Mouse (Mus musculus): ENCODE results near the gene Snrpg.
A peak's percentile ranks its signal among the peaks of the same experiment; 100 is the strongest.

The Snrpg gene

GRCm38 (mm10) chr6:86398986-86399385 lies 27.9 kb downstream of the Snrpg start:
- DNase-seq (ENCODE audit: extremely low spot score, low spot score): no peak

DNA sequence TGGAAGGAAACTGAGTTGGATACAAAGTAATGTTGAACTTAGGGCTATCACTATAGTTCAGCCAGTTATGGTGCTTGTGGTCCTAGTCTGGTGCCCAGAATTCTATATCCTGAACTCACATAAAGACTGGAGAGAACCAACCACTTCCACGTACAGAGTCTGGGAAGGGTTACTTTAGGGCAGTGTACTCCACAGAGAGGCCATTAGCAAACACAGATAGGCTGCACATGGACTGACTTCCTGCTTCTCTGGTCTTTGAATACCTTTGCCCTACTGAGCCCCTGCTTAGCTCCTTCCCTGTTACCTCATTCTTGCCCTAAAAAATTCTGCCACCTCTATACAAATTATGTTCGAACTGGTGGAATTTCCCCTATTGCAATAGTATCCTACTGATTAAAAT lies 28.9 kb downstream of the Snrpg start:
- no peak for DNase-seq (ENCODE audit: extremely low spot score, low spot score)

GRCm38 (mm10) chr6:86400972-86401371 lies 29.9 kb downstream of the Snrpg start:
- DNase-seq (ENCODE audit: extremely low spot score, low spot score): peak; percentile 70

- no peak for DNase-seq (ENCODE audit: extremely low spot score, low spot score)
Observed at GRCm38 (mm10) chr6:86402681-86403607, 31.8 kb downstream of the Snrpg start.

DNA sequence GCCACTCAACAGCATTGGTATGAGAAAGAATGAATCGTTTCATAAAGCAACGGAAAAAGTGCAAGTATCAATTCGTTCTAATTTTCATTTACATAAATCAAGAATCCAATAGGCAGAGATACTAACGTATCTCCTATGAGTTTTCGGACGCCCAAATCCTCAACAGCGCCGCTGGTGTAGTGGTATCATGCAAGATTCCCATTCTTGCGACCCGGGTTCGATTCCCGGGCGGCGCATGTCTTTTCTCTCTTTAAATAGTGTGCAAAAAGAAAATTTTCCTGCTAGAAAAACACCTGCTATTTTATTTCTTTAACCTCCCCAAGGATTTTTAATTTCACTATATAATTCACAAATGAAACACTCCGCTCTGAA lies 32.6 kb downstream of the Snrpg start:
- peak; percentile 90 for DNase-seq (ENCODE audit: extremely low spot score, low spot score)

DNA sequence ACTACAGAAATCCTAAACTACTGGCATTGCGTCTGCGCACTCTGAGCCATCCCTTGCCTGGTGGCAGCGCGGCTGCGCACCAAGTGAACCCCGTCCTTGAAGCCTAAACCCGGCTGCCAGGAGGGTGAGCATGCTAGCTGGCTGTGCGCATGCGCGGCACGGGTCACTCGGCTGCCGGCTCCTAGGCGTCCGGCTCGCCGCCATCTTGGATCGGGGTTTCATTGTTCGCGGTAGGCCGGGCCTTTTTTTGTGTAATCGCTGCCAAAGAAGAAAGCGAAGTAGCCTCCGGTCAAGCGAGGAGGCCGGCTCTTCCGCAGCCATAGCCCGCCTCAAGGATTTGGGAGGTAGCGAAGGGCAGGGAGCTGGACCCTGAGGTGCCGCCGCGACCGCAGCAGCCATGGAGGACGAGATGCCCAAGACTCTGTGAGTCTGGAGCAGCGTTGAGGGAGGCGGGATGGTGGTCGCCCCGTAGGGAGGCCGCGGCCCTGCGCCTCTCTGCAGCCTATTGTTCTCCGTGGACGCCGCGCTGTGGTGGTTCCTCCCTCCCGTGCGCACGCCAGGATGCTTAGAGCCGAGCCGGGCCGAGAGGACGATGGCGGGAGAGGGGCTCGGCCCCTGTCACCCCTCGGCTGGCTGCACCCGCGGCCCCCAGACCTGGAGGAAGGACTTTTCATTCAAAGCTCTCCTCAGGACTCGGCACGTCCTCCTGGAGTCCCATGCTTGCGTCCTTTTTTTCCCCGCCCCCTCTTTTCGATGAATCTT lies 33.2 kb downstream of the Snrpg start, which contains the start of gene Tia1:
Gene Tia1, plus strand, starts transcription at position 120 of the 762 bp plus-strand sequence.
- DNase-seq (ENCODE audit: extremely low spot score, low spot score): peak; percentile 97

DNA sequence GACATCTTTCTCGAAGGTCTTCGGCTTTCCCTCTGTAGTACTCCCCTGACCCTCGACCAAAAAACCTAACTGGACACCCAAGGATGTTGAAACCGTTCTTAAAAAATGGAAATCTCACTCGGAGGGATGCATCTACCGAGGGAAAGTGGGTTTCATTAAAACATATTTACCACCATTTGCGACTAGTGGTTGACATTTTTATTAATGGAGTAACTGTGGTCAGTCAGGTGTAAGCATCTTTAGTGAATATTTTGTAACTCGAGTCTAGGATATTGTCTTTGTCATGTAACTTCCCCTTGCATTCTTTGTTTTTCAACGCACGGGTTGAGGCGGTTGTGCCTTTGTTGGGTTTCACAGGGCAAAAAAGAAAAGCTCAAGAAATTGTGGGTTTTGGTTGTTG lies 33.9 kb downstream of the Snrpg start:
- DNase-seq (ENCODE audit: extremely low spot score, low spot score): peak; percentile 30

- no peak for DNase-seq (ENCODE audit: extremely low spot score, low spot score)
Observed at GRCm38 (mm10) chr6:86406306-86406705, 35.2 kb downstream of the Snrpg start.

GRCm38 (mm10) chr6:86418711-86419110 lies 47.6 kb downstream of the Snrpg start:
- no peak for DNase-seq (ENCODE audit: extremely low spot score, low spot score)

- DNase-seq (ENCODE audit: extremely low spot score, low spot score): no peak
Observed at GRCm38 (mm10) chr6:86419239-86419638, 48.1 kb downstream of the Snrpg start.

DNA sequence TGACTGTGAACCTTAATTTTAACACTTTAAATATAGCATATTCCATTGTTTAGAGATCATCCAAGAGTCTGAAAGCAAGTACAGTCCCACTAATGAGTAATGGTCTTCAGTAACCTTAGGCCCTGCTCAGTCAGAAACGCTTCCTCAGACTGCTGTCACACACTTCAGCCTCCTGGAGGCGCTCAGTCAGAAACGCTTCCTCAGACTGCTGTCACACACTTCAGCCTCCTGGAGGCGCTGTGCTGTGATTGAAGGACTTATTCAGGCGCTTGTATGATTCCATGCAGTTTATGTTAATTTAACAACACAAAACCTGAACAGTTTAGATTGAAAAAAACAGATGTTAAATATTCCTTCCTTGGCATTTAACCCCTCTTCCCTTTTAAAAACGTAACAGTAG lies 49.4 kb downstream of the Snrpg start:
- DNase-seq (ENCODE audit: extremely low spot score, low spot score): no peak

DNA sequence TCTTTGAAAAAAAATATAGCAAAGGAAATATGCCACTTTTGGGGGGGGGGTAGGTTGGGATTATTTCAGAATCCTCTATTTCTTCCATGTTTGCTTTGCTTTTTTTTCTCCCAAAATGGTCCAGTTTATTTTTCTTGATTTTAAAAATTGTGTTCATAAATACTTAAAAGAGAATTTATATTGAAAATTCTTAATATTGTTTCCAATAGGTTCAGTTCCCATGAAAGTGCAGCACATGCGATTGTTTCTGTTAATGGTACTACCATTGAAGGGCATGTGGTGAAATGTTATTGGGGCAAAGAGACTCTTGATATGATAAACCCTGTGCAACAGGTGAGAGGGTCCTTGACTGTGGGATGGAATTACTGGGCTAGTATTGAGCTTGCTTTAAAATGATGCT lies 55.3 kb downstream of the Snrpg start, which contains the start of gene Gm44790:
Gene Gm44790, plus strand, starts transcription at position 301 of the 400 bp plus-strand sequence.
- no peak for DNase-seq (ENCODE audit: extremely low spot score, low spot score)
